ENCODE assay signal across 8 mouse cellular contexts in the genomic region with DNA sequence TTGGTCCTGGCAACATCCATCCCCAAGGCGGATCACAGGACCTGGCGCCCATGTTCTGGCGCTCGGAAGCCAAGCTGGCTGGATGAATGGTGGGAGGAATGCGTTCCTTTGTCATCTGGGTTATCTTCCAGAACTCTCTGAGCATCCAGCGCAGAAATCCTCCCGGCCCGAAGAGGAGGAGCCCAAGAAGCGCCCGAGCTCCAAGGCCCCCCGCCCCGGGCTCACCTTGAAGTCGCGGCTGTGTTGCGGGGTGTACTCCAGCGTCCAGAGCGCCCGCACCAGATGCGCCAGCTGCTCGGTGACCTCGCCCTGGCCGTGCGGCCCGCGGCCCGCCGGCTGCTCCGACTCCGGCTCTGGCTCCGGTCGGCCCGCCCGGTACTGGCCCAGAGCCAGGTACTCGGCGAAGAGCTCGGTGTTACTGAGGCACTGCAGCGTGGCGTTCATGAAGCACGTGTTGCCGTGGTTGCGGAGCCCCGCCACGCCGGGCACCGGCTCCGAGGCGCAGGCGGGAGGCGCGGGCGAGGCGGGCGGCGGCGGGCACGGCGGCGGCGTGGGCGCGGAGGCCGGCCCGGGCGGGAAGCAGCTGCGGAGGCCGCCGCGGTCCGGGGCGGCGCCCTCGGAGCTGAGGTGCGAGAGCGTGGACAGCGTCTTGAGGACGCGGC. TPM values are rescaled to one million over a fixed set of nuclear protein-coding genes. Genes with fewer than 3 reads are reported as not detected.
A peak's percentile ranks its signal among the peaks of the same experiment; 100 is the strongest.
DNase-seq lines count a peak whose midpoint lies in the region; ATAC-seq and TF ChIP-seq lines count a peak whose summit lies in the region.

No protein-coding gene starts in this region.

- peak overlapping the region; percentile 79 for H3K4me3 ChIP-seq in embryonic facial prominence, embryonic 14.5 days (ENCODE audit: low read depth, low read length)
- peak overlapping the region; percentile 82 for H3K4me3 ChIP-seq in heart, embryonic 11.5 days (ENCODE audit: low read depth, low read length)
- peak overlapping the region; percentile 79 for H3K4me3 ChIP-seq in kidney, embryonic 15.5 days (replicated peaks)
- peak overlapping the region; percentile 61 to 71 for H3K4me3 ChIP-seq in liver, embryonic 14.5 days (ENCODE audit: insufficient read depth in 1 of 2, low read depth in 2 of 2, low read length in 2 of 2)
- H3K4me3 ChIP-seq in stomach, postnatal 0 days (ENCODE audit: low read depth, low read length), result peak overlapping the region; percentile 78

- H3K4me1 ChIP-seq in embryonic facial prominence, embryonic 14.5 days (ENCODE audit: control insufficient read depth, insufficient read depth, low read length), result peaks cover 17% of the 10 kb centered on the region
- H3K4me1 ChIP-seq in heart, embryonic 11.5 days (ENCODE audit: control insufficient read depth, insufficient read depth, low read length), result peaks cover 30% of the 10 kb centered on the region
- peaks cover 26% of the 10 kb centered on the region for H3K4me1 ChIP-seq in kidney, embryonic 15.5 days
- H3K4me1 ChIP-seq in liver, embryonic 14.5 days (replicated peaks; ENCODE audit: control insufficient read depth in 2 of 2, insufficient read depth in 2 of 2, low read length in 1 of 2), result peaks cover 11 to 17% of the 10 kb centered on the region in 2 experiments
- no peaks in the 10 kb centered on the region for H3K4me1 ChIP-seq in stomach, postnatal 0 days (replicated peaks; ENCODE audit: control insufficient read depth, insufficient read depth)

- TF ChIP-seq EP300 in liver, embryonic 14.5 days (IDR thresholded peaks at IDR 0.05; ENCODE audit: low read depth), result no peak
- TF ChIP-seq EP300 in stomach, postnatal 0 days (optimal IDR thresholded peaks at IDR 0.05), result no peak

- no peaks in the 10 kb centered on the region for H3K9me3 ChIP-seq in embryonic facial prominence, embryonic 14.5 days (ENCODE audit: control insufficient read depth, low read length)
- no peaks in the 10 kb centered on the region for H3K9me3 ChIP-seq in heart, embryonic 11.5 days (replicated peaks; ENCODE audit: control insufficient read depth, low read length)
- H3K9me3 ChIP-seq in kidney, embryonic 15.5 days (replicated peaks), result no peaks in the 10 kb centered on the region
- no peaks in the 10 kb centered on the region for H3K9me3 ChIP-seq in liver, embryonic 14.5 days (ENCODE audit: control insufficient read depth, low read length)
- H3K9me3 ChIP-seq in stomach, postnatal 0 days (ENCODE audit: control insufficient read depth, low read length), result no peaks in the 10 kb centered on the region

- TF ChIP-seq CTCF in liver, embryonic 14.5 days (IDR thresholded peaks at IDR 0.05; ENCODE audit: low read depth), result no peak
- no peak for TF ChIP-seq CTCF in stomach, postnatal 0 days (IDR thresholded peaks at IDR 0.05; ENCODE audit: low read depth)

- no peaks in the 10 kb centered on the region for H3K27me3 ChIP-seq in embryonic facial prominence, embryonic 14.5 days (replicated peaks; ENCODE audit: control insufficient read depth, insufficient read depth, low read length)
- H3K27me3 ChIP-seq in heart, embryonic 11.5 days (ENCODE audit: control insufficient read depth, insufficient read depth, low read length), result no peaks in the 10 kb centered on the region
- peaks cover 13% of the 10 kb centered on the region; the same call in 1 of the 2 replicates for H3K27me3 ChIP-seq in kidney, embryonic 15.5 days
- H3K27me3 ChIP-seq in liver, embryonic 14.5 days (ENCODE audit: control insufficient read depth, insufficient read depth, low read length), result peaks cover 4% of the 10 kb centered on the region; the same call in 1 of the 2 replicates
- H3K27me3 ChIP-seq in stomach, postnatal 0 days (ENCODE audit: control insufficient read depth, insufficient read depth, low read length), result no peaks in the 10 kb centered on the region

- H3K4me2 ChIP-seq in embryonic facial prominence, embryonic 14.5 days (ENCODE audit: low read depth, low read length), result peak overlapping the region; percentile 96
- H3K4me2 ChIP-seq in heart, embryonic 11.5 days, result peak overlapping the region; percentile 100
- peak overlapping the region; percentile 98 for H3K4me2 ChIP-seq in kidney, embryonic 15.5 days
- peak overlapping the region; percentile 92 for H3K4me2 ChIP-seq in liver, embryonic 14.5 days (ENCODE audit: low read depth)
- H3K4me2 ChIP-seq in stomach, postnatal 0 days (replicated peaks; ENCODE audit: low read depth), result peak overlapping the region; percentile 96

- peak overlapping the region; percentile 74 for H3K27ac ChIP-seq in embryonic facial prominence, embryonic 14.5 days (replicated peaks; ENCODE audit: low read depth, low read length)
- H3K27ac ChIP-seq in heart, embryonic 11.5 days (ENCODE audit: low read depth, low read length), result peak overlapping the region; percentile 80
- peak overlapping the region; percentile 77; the same call in 1 of the 2 replicates for H3K27ac ChIP-seq in kidney, embryonic 15.5 days
- H3K27ac ChIP-seq in liver, embryonic 14.5 days, result no peak overlapping the region
- H3K27ac ChIP-seq in stomach, postnatal 0 days (replicated peaks), result peak overlapping the region; percentile 71

- H3K36me3 ChIP-seq in embryonic facial prominence, embryonic 14.5 days (ENCODE audit: control insufficient read depth, insufficient read depth, low read length), result no peaks in the 10 kb centered on the region
- H3K36me3 ChIP-seq in heart, embryonic 11.5 days (ENCODE audit: control insufficient read depth, insufficient read depth, low read length), result no peaks in the 10 kb centered on the region
- 0 out of 2 replicates have a peak, but pooled peaks cover 5% of the 10 kb centered on the region for H3K36me3 ChIP-seq in kidney, embryonic 15.5 days
- no peaks in the 10 kb centered on the region for H3K36me3 ChIP-seq in liver, embryonic 14.5 days (replicated peaks; ENCODE audit: control insufficient read depth, insufficient read depth, low read depth)
- H3K36me3 ChIP-seq in stomach, postnatal 0 days (ENCODE audit: control insufficient read depth, insufficient read depth, low read length), result no peaks in the 10 kb centered on the region

- ATAC-seq in embryonic facial prominence, embryonic 14.5 days (ENCODE audit: low read depth), result peak; percentile 9
- peak; percentile 50; the same call in 1 of the 2 replicates for ATAC-seq in heart, embryonic 11.5 days (replicated peaks; ENCODE audit: insufficient number of reproducible peaks, low FRiP score, low TSS enrichment)
- ATAC-seq in kidney, embryonic 15.5 days (replicated peaks; ENCODE audit: low FRiP score), result peak; percentile 46
- peak; percentile 70 for ATAC-seq in liver, embryonic 14.5 days (ENCODE audit: insufficient read depth)
- ATAC-seq in stomach, postnatal 0 days (ENCODE audit: low FRiP score, low TSS enrichment), result peak; percentile 45

- H3K9ac ChIP-seq in embryonic facial prominence, embryonic 14.5 days (ENCODE audit: low read depth, low read length), result peak overlapping the region; percentile 80
- H3K9ac ChIP-seq in heart, embryonic 11.5 days (ENCODE audit: low read depth, low read length), result peak overlapping the region; percentile 85
- H3K9ac ChIP-seq in kidney, embryonic 15.5 days, result peak overlapping the region; percentile 74
- peak overlapping the region; percentile 77 for H3K9ac ChIP-seq in liver, embryonic 14.5 days (replicated peaks)
- peak overlapping the region; percentile 70 for H3K9ac ChIP-seq in stomach, postnatal 0 days (ENCODE audit: low read length)

- WGBS in embryonic facial prominence, embryonic 14.5 days, result under 1% methylated on average over 42 of the region's 77 CpGs
- WGBS in heart, embryonic 11.5 days (ENCODE audit: insufficient replicate concordance), result under 1% methylated on average over 72 of the region's 77 CpGs
- under 1% methylated on average over 59 of the region's 77 CpGs for WGBS in kidney, embryonic 15.5 days
- WGBS in liver, embryonic 14.5 days (ENCODE audit: insufficient replicate concordance), result under 1% methylated on average over 76 of the region's 77 CpGs
- WGBS in stomach, postnatal 0 days, result under 1% methylated on average over 61 of the region's 77 CpGs

- peak; percentile 60 for DNase-seq in CD4-positive helper T cell, adult 2 months (ENCODE audit: low read depth, low spot score)
- DNase-seq in adrenal gland, postnatal 4 days (ENCODE audit: low spot score in 2 of 2), result peak; percentile 19 to 22
- peak; percentile 25 for DNase-seq in embryonic facial prominence, embryonic 14.5 days (ENCODE audit: low spot score)
- peak in 1 of 3 experiments; percentile 23 for DNase-seq in liver, embryonic 14.5 days (ENCODE audit: low read depth in 3 of 3, low spot score in 3 of 3)
- peak; percentile 65 for DNase-seq in neural tube, embryonic 10.5 days (ENCODE audit: extremely low spot score, low spot score)
- peak; percentile 41 for DNase-seq in stomach, postnatal 0 days (ENCODE audit: low spot score)

RNA-seq across cellular contexts. Expression of a gene that starts 0.5 kb away (rescaled TPM):
- total RNA-seq in adrenal gland, postnatal 4 days (2021), result 10 to 100 TPM; 12.5 to 14.9 TPM
- 3.9 and 4.1 TPM in 2 replicates for polyA plus RNA-seq in embryonic facial prominence, embryonic 14.5 days (2014; fragmentation: Nextera tagmentation; extraction: Ambion mirVana)
- polyA plus RNA-seq in heart, embryonic 11.5 days (2014; fragmentation: Nextera tagmentation; extraction: Ambion mirVana), result 2.2 and 2.6 TPM in 2 replicates
- 1.9 and 2.0 TPM in 2 replicates for polyA plus RNA-seq in kidney, embryonic 15.5 days (2015; fragmentation: Nextera tagmentation; extraction: Ambion mirVana)
- 1.7 and 2.3 TPM in 2 replicates for polyA plus RNA-seq in liver, embryonic 14.5 days (2012; rRNA removed)
- polyA plus RNA-seq in liver, embryonic 14.5 days (2014; fragmentation: Nextera tagmentation; extraction: Ambion mirVana), result 1.1 TPM in 2 replicates
- 0.70 and 0.73 TPM in 2 replicates for polyA plus RNA-seq in stomach, postnatal 0 days (2015; fragmentation: Nextera tagmentation; extraction: Ambion mirVana)

RNA-seq across cellular contexts. Expression of a gene that starts 27.7 kb away (rescaled TPM):
- total RNA-seq in adrenal gland, postnatal 4 days (2021), result 1 to 10 TPM in 1 of 2 experiments, under 1 TPM in 1; 0.23 to 5.2 TPM
- polyA plus RNA-seq in embryonic facial prominence, embryonic 14.5 days (2014; fragmentation: Nextera tagmentation; extraction: Ambion mirVana), result 0.40 and 0.46 TPM in 2 replicates
- polyA plus RNA-seq in heart, embryonic 11.5 days (2014; fragmentation: Nextera tagmentation; extraction: Ambion mirVana), result 0.07 and 0.20 TPM in 2 replicates
- 22.0 and 23.0 TPM in 2 replicates for polyA plus RNA-seq in kidney, embryonic 15.5 days (2015; fragmentation: Nextera tagmentation; extraction: Ambion mirVana)
- polyA plus RNA-seq in liver, embryonic 14.5 days (2012; rRNA removed), result not detected in 2 replicates
- not detected in 2 replicates for polyA plus RNA-seq in liver, embryonic 14.5 days (2014; fragmentation: Nextera tagmentation; extraction: Ambion mirVana)
- 7.0 and 8.0 TPM in 2 replicates for polyA plus RNA-seq in stomach, postnatal 0 days (2015; fragmentation: Nextera tagmentation; extraction: Ambion mirVana)

Comparison
In these comparisons a context has a peak if more than half of its experiments do, and no peak if none do; other contexts are left out.
1. ATAC-seq: peak in every context shown above with its lines; median percentile 70 in liver, embryonic 14.5 days; 50 in heart, embryonic 11.5 days; 46 in kidney, embryonic 15.5 days; 45 in stomach, postnatal 0 days; 9 in embryonic facial prominence, embryonic 14.5 days.